Mouse (Mus musculus): ENCODE results near the gene Atg14.

GRCm38 (mm10) chr14:47493592-47494361 is 76.7 kb downstream of the Atg14 start:
- TF ChIP-seq CTCF (IDR thresholded peaks at IDR 0.05; ENCODE audit: borderline replicate concordance, insufficient read depth, low read depth, low read length), result no peak
- TF ChIP-seq POLR2A (IDR thresholded peaks at IDR 0.05; ENCODE audit: borderline replicate concordance, insufficient read depth, low read length), result no peak

Measured in cerebellum, adult 2 months (tissue).